Mouse (Mus musculus) midbrain, embryonic 12.5 days (tissue): ENCODE measurements around the gene Hoxa4. TPM values are rescaled to one million over a fixed set of nuclear protein-coding genes. Genes with fewer than 3 reads are reported as not detected.

Source experiments
- ATAC-seq: fragments of 200-750 bp; cut with Nextera tagmentation; 2 replicates; pipeline ENCODE4 v1.8.0; 2017; ENCODE audit warnings: low read depth, moderate TSS enrichment, moderate library complexity; ENCODE audit not compliant: low FRiP score
- H3K27ac ChIP-seq: fragments of 300-500 bp; sonication (generic); replicated peaks from 2 replicates; pipeline ENCODE4 v1.5.1; 2016; ENCODE audit warnings: mild to moderate bottlenecking
- H3K27me3 ChIP-seq: fragments of 300-500 bp; sonication (generic); 2 replicates; pipeline ENCODE4 v1.6.1; 2016; ENCODE audit warnings: mild to moderate bottlenecking
- H3K36me3 ChIP-seq: fragments of 300-500 bp; sonication (generic); 2 replicates; pipeline ENCODE4 v1.6.1; 2016
- H3K4me1 ChIP-seq: fragments of 300-500 bp; sonication (generic); 2 replicates; pipeline ENCODE4 v1.6.1; 2016
- H3K4me2 ChIP-seq: fragments of 300-500 bp; sonication (generic); replicated peaks from 2 replicates; pipeline ENCODE4 v1.6.1; 2016; ENCODE audit warnings: mild to moderate bottlenecking, moderate library complexity
- H3K4me3 ChIP-seq: fragments of 300-500 bp; sonication (generic); 2 replicates; pipeline ENCODE4 v1.5.1; 2016; ENCODE audit warnings: mild to moderate bottlenecking
- H3K9ac ChIP-seq: fragments of 300-500 bp; sonication (generic); replicated peaks from 2 replicates; pipeline ENCODE4 v1.6.1; 2016; ENCODE audit warnings: mild to moderate bottlenecking, moderate library complexity
- H3K9me3 ChIP-seq: fragments of 300-500 bp; sonication (generic); 2 replicates; pipeline ENCODE4 v1.6.1; 2016; ENCODE audit warnings: mild to moderate bottlenecking
- WGBS: fragments of 180-500 bp; shearing (Covaris S2); methylation state at CpG from one replicate; pipeline ENCODE4 v1.1.7; 2016; 5-methylcytosine and 5-hydroxymethylcytosine counted together
- polyA plus RNA-seq: library from polyadenylated mRNA; unstranded; fragments of >200 nt; fragmentation: Nextera tagmentation; extraction: Ambion mirVana; gene quantifications from 2 replicates; pipeline ENCODE4 v1.2.1, GENCODE M21; 2016

The Hoxa4 gene
- polyA plus RNA-seq, 1 experiment from 2014 or later: not detected

DNA sequence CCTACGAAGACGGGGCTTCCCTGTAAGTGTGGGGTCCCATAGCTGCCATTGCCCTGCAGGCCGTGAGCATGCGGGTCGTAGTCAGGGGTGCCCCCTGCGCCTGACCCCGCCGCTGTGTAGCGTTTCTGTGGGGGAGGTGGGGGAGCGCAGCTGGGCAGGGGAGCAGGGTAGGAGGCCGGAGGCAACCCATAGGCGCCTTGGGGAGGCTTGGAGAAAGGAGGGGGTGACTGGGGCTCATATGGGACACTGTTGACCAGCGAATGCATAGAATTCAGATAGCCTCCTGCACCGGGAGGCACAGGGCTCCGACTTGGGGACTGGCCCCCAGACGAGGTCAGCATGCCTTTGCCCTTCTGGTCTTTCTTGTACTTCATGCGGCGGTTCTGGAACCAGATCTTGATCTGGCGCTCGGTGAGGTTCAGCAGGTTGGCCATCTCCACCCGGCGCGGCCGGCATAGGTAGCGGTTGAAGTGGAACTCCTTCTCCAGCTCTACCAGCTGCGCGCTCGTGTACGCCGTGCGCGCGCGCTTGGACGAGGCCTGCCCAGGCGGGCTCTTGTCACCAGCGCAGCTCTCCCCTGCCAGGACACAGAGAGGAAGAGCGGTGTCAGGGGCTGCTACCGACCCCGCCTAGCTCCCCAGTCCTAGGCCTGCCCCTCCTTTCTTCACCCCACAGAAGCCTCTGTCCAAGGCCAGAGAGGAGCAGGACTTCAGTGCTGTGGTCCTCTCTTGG is 21.2 kb downstream of the Hoxa4 start:
- H3K27ac ChIP-seq: no peak overlapping the region
- no peak overlapping the region for H3K4me3 ChIP-seq
- no peak for ATAC-seq

DNA sequence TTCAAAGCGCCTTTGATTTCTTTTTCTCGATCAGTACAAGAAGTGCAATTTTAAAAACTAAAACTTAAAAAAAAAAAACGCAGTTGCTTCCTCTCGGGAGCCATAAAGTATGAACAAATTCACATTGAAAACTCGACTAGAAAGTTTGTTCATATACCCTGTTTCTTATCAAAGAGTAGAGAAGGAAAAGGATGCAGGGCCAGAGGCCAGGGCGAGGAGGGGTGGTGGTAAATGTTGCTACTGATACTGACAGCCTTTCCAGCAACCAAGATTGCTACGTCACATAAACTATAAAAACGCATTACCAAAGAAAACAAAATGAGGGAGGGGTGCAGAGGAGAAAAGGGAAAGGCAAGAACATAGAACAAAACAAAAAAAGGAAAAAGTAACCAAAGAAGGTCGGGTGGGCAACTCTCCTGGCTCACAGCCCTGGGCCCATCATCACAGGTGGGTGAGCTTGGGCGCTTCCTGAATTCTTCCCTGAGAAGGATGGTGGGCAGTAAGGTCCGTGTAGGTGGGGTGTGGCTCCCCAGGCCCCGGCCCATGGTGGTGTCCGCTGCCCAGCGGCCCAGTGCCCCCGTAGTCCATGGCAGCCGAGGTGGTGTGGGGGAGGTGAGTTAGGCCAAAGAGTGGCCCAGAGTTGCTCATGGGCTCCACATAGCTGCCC is 21.9 kb downstream of the Hoxa4 start:
- H3K4me3 ChIP-seq: no peak overlapping the region

More for the DNA sequence above, 21.2 kb downstream of the Hoxa4 start:
- 1% methylated on average over 40 of the region's 40 CpGs for WGBS
- Histone ChIP-seq H3K4me1 (peaks cover 10% of the 10 kb centered on the region), H3K36me3 (no peaks in the 10 kb centered on the region), H3K27me3 (peaks cover 93% of the 10 kb centered on the region), H3K9ac (no peak overlapping the region), H3K4me2 (no peak overlapping the region), H3K9me3 (no peaks in the 10 kb centered on the region)

DNA sequence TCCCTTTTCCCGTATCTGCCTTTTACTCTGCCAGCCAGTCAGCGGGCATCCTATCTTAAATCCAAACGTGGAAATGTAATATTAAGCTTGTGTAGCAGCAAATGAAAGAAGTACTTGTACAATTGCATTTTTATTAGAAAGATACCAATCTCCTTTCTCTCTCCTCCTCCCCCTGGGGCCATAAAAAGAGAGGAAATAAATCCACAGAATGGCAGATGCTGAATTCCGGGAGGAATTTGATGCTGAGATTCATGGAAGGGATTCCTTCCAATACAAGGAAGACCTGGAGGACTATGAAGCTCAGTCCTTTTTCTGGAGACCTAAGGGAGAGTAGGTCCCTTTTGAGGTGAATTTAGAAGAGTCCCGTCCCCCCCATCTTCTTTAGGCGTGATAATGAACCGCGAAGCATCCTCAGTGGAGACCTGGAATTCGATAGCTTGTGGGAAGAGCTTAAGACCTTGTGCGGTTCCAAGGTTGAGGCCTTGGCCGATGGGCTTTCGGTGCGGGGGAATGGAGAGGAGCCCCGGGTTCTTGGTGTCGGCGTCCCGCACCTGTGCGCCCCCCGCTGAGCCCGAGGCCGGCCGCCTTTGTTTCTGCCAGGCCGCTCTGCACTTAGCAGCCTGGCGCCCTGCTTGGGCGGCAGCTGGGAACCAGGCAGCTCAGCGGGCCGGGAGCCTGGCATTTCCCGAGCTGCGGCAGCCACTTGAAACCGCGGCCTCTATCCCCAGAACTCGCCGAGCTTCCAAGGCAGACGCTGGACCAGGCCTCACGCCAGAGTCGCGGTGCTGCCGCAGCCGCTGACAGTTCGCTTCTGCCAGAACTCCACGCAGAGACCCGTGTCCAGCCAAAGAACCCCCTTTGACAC is 23.1 kb downstream of the Hoxa4 start:
- Histone ChIP-seq H3K4me3 (no peak overlapping the region), H3K27me3 (peaks cover 97% of the 10 kb centered on the region), H3K36me3 (no peaks in the 10 kb centered on the region), H3K4me1 (peaks cover 10% of the 10 kb centered on the region), H3K9me3 (no peaks in the 10 kb centered on the region), H3K27ac (no peak overlapping the region), H3K4me2 (no peak overlapping the region), H3K9ac (no peak overlapping the region)
- ATAC-seq: no peak
- 1% methylated on average over 42 of the region's 42 CpGs for WGBS

More for the DNA sequence above, 21.9 kb downstream of the Hoxa4 start:
- H3K4me1 ChIP-seq: peaks cover 10% of the 10 kb centered on the region
- H3K27me3 ChIP-seq: peaks cover 93% of the 10 kb centered on the region
- H3K36me3 ChIP-seq: no peaks in the 10 kb centered on the region
- no peak overlapping the region for H3K4me2 ChIP-seq
- H3K27ac ChIP-seq: no peak overlapping the region
- no peak for ATAC-seq
- WGBS: 2% methylated on average over 16 of the region's 16 CpGs
- no peaks in the 10 kb centered on the region for H3K9me3 ChIP-seq
- no peak overlapping the region for H3K9ac ChIP-seq

DNA sequence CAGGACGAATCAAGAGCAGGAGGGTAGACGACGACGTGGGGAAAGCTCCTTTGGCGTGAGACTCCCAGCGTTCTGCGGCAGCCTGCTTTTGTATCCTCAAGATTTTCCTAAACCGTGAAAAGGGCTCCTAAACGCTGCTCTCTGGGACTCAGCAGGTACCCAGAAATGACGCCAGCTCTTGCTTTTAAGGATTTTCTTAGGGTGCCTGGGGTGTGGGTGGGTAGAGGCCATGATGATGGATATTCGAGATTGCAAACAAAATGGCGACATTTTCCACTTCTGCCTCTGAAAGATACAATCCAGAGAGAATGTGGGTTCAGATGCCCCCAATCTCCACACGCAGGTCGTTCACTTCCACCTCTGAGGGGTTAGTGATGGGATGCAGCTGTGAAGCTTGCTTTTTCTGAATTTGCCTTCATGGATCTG is 23.8 kb downstream of the Hoxa4 start:
- peaks cover 97% of the 10 kb centered on the region for H3K27me3 ChIP-seq
- H3K9ac ChIP-seq: no peak overlapping the region
- peaks cover 8% of the 10 kb centered on the region for H3K4me1 ChIP-seq
- no peak overlapping the region for H3K4me3 ChIP-seq
- no peak overlapping the region for H3K27ac ChIP-seq
- no peaks in the 10 kb centered on the region for H3K9me3 ChIP-seq
- H3K4me2 ChIP-seq: no peak overlapping the region
- WGBS: 1% methylated on average over 14 of the region's 14 CpGs
- H3K36me3 ChIP-seq: no peaks in the 10 kb centered on the region
- no peak for ATAC-seq

DNA sequence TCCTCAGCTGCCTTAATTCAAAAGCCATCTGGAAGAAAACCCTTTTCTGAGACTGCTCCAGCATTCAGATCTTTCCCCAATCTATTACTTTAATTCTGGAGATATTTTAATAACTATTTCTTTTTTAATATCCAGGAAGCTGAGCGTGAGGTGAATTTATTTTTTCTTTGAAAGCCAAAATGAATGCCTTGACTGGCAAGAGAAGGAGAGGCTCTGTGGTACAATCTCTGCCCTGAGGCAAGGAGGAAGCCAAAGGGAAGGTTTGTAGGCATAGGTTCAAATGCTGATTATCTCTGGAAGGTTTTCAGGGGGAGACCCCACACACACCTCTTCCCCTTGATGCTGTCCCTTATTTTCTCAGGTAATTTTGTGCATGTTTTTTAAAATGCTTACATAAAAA is 24.4 kb downstream of the Hoxa4 start:
- Histone ChIP-seq H3K4me3 (no peak overlapping the region), H3K9me3 (no peaks in the 10 kb centered on the region), H3K9ac (no peak overlapping the region), H3K36me3 (no peaks in the 10 kb centered on the region), H3K4me2 (no peak overlapping the region), H3K27ac (no peak overlapping the region), H3K4me1 (peaks cover 2% of the 10 kb centered on the region; the same call in 1 of the 2 replicates), H3K27me3 (peaks cover 95% of the 10 kb centered on the region)
- 3% methylated on average over 1 of the region's 1 CpGs for WGBS
- ATAC-seq: no peak

DNA sequence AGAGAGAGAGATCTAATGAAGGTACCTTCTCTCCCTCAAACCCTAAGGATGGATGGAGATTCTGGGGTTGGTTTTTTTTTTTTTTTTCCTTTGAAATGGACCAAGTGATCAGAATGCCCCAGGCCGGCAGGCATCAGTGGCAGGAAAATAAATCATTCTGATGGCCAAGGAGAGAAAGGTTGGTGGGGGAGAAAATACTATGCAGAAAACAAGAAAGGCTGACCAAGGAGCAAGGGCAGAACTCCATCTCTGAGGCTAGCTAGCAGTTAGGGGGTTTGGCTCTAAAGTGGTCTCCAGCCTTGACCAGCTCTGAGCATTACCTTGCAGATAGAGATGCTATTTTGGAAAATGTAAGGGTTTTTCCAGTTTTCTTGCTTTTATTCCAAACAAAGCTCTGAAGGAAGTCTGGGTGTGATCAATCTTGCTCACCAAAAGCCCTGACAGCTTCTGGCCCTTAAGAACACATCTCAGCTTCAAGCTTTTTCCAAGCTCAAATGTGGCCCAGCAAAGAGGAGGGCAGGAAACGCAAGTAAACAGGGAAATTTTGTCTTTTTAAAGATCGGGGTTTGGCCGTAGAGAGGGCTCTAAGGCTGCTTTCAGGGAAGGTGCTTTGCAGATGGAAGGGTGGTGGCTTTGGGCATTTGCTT is 25.0 kb downstream of the Hoxa4 start:
- WGBS: 1% methylated on average over 4 of the region's 4 CpGs

DNA sequence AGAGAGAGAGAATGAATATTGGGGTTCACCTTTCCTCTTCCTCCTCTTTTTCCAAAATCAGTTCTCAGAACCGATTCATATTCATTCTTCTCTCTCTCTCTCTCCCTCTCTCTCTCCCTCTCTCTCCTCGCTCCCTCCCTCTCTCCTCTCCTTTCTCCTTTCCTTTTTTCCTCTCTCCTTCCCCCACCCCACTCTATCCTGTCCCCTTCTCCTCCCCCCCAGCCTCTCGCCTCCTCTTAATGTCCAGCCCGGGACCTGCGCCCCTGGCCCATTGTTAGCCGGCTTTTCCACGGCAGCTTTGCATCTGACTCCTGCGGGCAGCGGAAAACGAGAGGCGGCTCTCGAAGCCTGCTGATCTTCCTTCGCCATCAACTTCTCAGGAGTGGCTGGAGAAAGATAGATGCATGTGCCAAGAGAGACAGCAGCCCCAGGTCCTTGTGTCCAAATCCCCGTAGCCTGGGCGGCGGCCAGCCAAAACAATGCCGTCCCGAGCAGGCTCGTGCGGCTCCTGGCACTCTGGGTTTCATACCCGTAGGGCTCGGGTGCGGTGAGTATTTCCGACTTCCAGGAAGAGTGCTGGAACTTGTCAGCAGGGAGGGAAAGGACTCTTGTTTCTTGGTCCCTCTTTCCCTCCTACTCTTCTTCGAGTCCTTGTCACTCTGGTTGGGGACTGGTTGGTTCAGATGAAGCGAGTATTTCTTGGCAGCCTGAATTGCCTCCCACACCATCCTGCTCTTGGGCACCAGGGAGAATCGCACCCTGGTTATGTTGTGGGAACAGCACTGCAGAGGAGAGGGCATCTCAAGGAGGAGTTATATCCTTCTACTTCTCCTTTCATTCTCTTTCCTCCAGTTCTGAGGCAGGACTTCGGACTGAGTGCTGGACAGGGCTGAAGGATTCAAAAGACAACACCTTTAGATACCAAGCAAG is 25.8 kb downstream of the Hoxa4 start:
- H3K36me3 ChIP-seq: no peaks in the 10 kb centered on the region
- H3K4me3 ChIP-seq: 0 out of 2 replicates have a peak overlapping the region, but pooled peaks have one; percentile 2
- no peaks in the 10 kb centered on the region for H3K9me3 ChIP-seq
- H3K27ac ChIP-seq: no peak overlapping the region
- H3K27me3 ChIP-seq: peaks cover 94% of the 10 kb centered on the region
- no peak overlapping the region for H3K4me2 ChIP-seq
- H3K4me1 ChIP-seq: no peaks in the 10 kb centered on the region
- no peak for ATAC-seq
- no peak overlapping the region for H3K9ac ChIP-seq
- WGBS: 0% methylated on average over 28 of the region's 28 CpGs

More for the DNA sequence above, 25.0 kb downstream of the Hoxa4 start:
- no peak overlapping the region for H3K9ac ChIP-seq
- no peak for ATAC-seq
- H3K9me3 ChIP-seq: no peaks in the 10 kb centered on the region
- H3K36me3 ChIP-seq: no peaks in the 10 kb centered on the region
- peaks cover 95% of the 10 kb centered on the region for H3K27me3 ChIP-seq
- H3K4me3 ChIP-seq: no peak overlapping the region
- no peak overlapping the region for H3K27ac ChIP-seq
- H3K4me1 ChIP-seq: no peaks in the 10 kb centered on the region
- no peak overlapping the region for H3K4me2 ChIP-seq

DNA sequence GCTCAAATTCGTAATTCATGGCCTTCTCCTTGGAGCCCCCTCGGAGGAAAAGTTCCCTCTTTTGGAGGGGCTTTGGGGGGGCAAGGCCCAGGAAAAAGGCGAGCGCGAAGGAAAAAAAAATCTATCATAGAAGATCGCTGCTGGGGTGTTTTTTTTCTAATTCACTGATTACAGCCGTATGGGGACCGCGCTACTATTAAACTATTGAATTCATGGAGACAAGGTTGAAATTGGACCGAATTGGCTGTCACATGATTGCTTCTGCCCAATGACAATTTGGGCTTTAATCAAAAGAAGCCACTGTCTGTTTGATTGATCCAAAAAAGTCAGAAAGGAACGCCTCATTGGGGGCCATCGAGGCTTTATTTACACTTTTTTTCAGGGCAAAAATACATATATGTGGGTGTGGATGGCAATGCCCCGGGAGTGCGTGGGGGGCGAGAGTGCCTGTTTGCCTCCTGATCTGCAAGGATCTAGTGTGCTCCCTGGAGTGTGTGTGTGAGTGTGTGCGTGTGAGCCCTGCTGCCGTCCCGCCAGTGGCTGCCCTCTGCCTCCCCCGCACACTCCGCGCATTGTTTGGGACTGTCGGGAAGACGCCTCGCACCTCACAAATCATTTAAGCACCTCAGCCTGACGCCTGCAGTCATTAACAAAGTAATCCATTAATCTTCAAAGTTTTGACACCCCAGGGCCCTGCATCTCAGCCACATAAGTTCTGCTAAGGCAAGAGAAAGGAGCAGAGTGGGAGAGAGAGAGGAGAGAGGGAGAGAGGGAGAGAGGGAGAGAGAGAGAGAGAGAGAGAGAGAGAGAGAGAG is 26.7 kb downstream of the Hoxa4 start, which contains the start of gene Hoxa2:
TSS of gene Hoxa2 (minus strand) at position 206 of the 815 bp plus-strand sequence.
- no peaks in the 10 kb centered on the region for H3K4me1 ChIP-seq
- ATAC-seq: no peak
- H3K9me3 ChIP-seq: no peaks in the 10 kb centered on the region
- no peak within 1 kb of the TSS for H3K9ac ChIP-seq
- no peaks in the 10 kb centered on the region for H3K36me3 ChIP-seq
- 0 out of 2 replicates have a peak within 1 kb of the TSS, but pooled peaks have one; percentile 2 for H3K4me3 ChIP-seq
- 1% methylated on average over 25 of the region's 25 CpGs for WGBS
- peaks cover 94% of the 10 kb centered on the region for H3K27me3 ChIP-seq
- H3K4me2 ChIP-seq: no peak within 1 kb of the TSS
- no peak within 1 kb of the TSS for H3K27ac ChIP-seq

DNA sequence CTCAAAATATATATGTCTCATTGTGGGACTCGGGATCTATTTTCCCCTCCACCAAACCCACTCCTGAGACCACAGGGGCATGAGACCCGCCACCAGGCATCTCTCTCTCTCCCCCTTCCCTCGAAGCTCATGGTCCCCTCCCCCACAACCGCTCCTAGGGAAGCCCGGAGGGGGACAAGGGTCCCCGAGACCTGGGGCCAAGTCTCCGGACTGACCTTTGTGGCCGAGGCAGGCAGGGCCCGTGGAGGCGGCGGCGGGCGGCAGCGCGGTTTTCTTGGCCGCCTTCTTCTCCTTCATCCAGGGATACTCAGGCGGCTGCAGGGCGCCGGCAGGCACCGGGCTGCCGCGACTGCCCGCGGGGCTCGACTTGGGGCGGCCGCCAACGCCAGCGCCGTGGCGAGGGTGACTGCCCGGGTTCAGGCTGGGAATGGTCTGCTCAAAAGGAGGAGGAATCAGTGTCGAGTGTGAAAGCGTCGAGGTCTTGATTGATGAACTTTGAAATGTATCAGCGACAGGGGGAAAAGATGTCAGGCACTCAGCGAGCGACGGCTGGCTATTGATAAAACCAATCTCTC is 27.4 kb downstream of the Hoxa4 start:
- Histone ChIP-seq H3K4me1 (peaks cover 2% of the 10 kb centered on the region), H3K4me2 (no peak overlapping the region), H3K9ac (no peak overlapping the region), H3K27ac (no peak overlapping the region), H3K36me3 (no peaks in the 10 kb centered on the region), H3K4me3 (no peak overlapping the region), H3K9me3 (no peaks in the 10 kb centered on the region), H3K27me3 (peaks cover 95% of the 10 kb centered on the region)
- WGBS: under 1% methylated on average over 39 of the region's 39 CpGs
- no peak for ATAC-seq
